Comparison of ENCODE assay signal across 26 mouse cellular contexts in the genomic region with DNA sequence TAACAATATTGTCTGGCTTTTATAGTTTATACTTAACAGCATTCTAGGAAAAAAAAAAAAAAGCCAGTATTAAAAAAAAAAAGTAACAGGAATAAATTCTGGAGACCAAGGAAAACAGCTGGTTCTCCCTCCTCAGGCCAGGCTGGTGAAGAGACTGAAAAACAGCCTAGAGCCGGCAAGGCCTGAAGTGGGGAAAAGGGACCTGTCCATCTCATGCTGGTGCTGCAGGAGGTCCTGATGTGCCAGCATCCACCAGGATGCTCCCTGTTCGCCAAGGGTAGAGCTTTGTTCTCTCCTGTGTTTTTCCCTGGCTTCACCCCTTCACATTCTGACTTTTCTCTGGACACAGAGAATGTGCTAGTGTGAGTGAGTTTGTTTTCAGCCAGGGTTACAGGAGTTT.
DNase-seq lines count a peak whose midpoint lies in the region; ATAC-seq lines count a peak whose summit lies in the region.
"Had no signal": no experiment of that assay in that cellular context is flagged by ENCODE, and none has a peak within 500 bp of the region (broad histone marks: within the 10 kb centered on the region; RNA-seq: fewer than 3 reads in every experiment).

No protein-coding gene starts in this region.

- no peak for ATAC-seq in heart, embryonic 12.5 days (ENCODE audit: insufficient number of reproducible peaks, low FRiP score)
- no peak for ATAC-seq in midbrain, embryonic 11.5 days (ENCODE audit: low FRiP score)
- no peak for ATAC-seq in midbrain, embryonic 15.5 days (replicated peaks)
- ATAC-seq: forebrain, embryonic 13.5 days; forebrain, postnatal 0 days; intestine, embryonic 15.5 days had no signal

- H3K4me2 ChIP-seq in heart, embryonic 12.5 days, result no peak overlapping the region
- H3K4me2 ChIP-seq in midbrain, embryonic 11.5 days, result no peak overlapping the region
- H3K4me2 ChIP-seq in midbrain, embryonic 15.5 days, result no peak overlapping the region
- H3K4me2 ChIP-seq: embryonic facial prominence, embryonic 12.5 days; forebrain, embryonic 13.5 days; hindbrain, embryonic 14.5 days; intestine, embryonic 15.5 days had no signal

- H3K27ac ChIP-seq in heart, embryonic 12.5 days (ENCODE audit: poor library complexity, severe bottlenecking), result no peak overlapping the region
- H3K27ac ChIP-seq in midbrain, embryonic 11.5 days (ENCODE audit: low read depth, low read length), result no peak overlapping the region
- no peak overlapping the region for H3K27ac ChIP-seq in midbrain, embryonic 15.5 days
- H3K27ac ChIP-seq in limb, embryonic 10.5 days, result peak overlapping the region; percentile 58; the same call in 1 of the 2 replicates
- H3K27ac ChIP-seq: embryonic facial prominence, embryonic 12.5 days; forebrain, embryonic 13.5 days; gastrocnemius, adult 2 months; heart, adult 2 months; heart, embryonic 10.5 days; hindbrain, embryonic 14.5 days had no signal

- peak; percentile 40 for DNase-seq in heart, adult 11 months
- peak; percentile 64 for DNase-seq in midbrain, embryonic 11.5 days (ENCODE audit: low spot score, missing footprints)
- DNase-seq in R1 (ENCODE audit: low read depth, low spot score) (peak; percentile 59), MN1 (ENCODE audit: low spot score) (no peak)
- no peak for DNase-seq in limb, embryonic 10.5 days (ENCODE audit: low spot score)
- DNase-seq: adrenal gland, postnatal 10 days; adrenal gland, postnatal 36 days; B cell, adult 2 months; cerebellum, adult 18-20 months; cerebellum, adult 9-10 months; cerebellum, postnatal 14 days; forebrain, postnatal 0 days; gastrocnemius, adult 2 months; gastrocnemius, postnatal 14 days; heart, adult 2 months; heart, postnatal 36 days; kidney, adult 18-20 months had no signal

- no peaks in the 10 kb centered on the region for H3K36me3 ChIP-seq in heart, embryonic 12.5 days
- H3K36me3 ChIP-seq in midbrain, embryonic 11.5 days (ENCODE audit: control insufficient read depth, insufficient read depth, low read length), result no peaks in the 10 kb centered on the region
- no peaks in the 10 kb centered on the region for H3K36me3 ChIP-seq in midbrain, embryonic 15.5 days (replicated peaks)
- H3K36me3 ChIP-seq in limb, embryonic 10.5 days, result no peaks in the 10 kb centered on the region
- H3K36me3 ChIP-seq: embryonic facial prominence, embryonic 12.5 days; heart, embryonic 10.5 days; intestine, embryonic 15.5 days had no signal

- no peaks in the 10 kb centered on the region for H3K9me3 ChIP-seq in heart, embryonic 12.5 days (replicated peaks)
- H3K9me3 ChIP-seq in midbrain, embryonic 11.5 days (ENCODE audit: control insufficient read depth, low read length), result no peaks in the 10 kb centered on the region
- no peaks in the 10 kb centered on the region for H3K9me3 ChIP-seq in midbrain, embryonic 15.5 days
- H3K9me3 ChIP-seq in limb, embryonic 10.5 days (replicated peaks), result no peaks in the 10 kb centered on the region
- H3K9me3 ChIP-seq: embryonic facial prominence, embryonic 12.5 days; forebrain, embryonic 13.5 days; heart, embryonic 10.5 days; intestine, embryonic 15.5 days had no signal

- no peak overlapping the region for H3K9ac ChIP-seq in heart, embryonic 12.5 days
- H3K9ac ChIP-seq in midbrain, embryonic 11.5 days (ENCODE audit: low read length), result no peak overlapping the region
- no peak overlapping the region for H3K9ac ChIP-seq in midbrain, embryonic 15.5 days
- H3K9ac ChIP-seq: embryonic facial prominence, embryonic 12.5 days; forebrain, embryonic 13.5 days; forebrain, postnatal 0 days; hindbrain, embryonic 14.5 days; intestine, embryonic 15.5 days had no signal

- WGBS in heart, embryonic 12.5 days, result 66% methylated on average over 2 of the region's 2 CpGs
- WGBS in midbrain, embryonic 11.5 days, result 82% methylated on average over 2 of the region's 2 CpGs
- 76% methylated on average over 2 of the region's 2 CpGs for WGBS in midbrain, embryonic 15.5 days
- WGBS in limb, embryonic 10.5 days, result 64% methylated on average over 2 of the region's 2 CpGs

- H3K4me1 ChIP-seq in heart, embryonic 12.5 days (replicated peaks), result peaks cover 29% of the 10 kb centered on the region
- H3K4me1 ChIP-seq in midbrain, embryonic 11.5 days (ENCODE audit: control insufficient read depth, insufficient read depth, low read length), result peaks cover 25% of the 10 kb centered on the region
- H3K4me1 ChIP-seq in midbrain, embryonic 15.5 days, result peaks cover 8% of the 10 kb centered on the region; the same call in 1 of the 2 replicates
- H3K4me1 ChIP-seq in limb, embryonic 10.5 days, result peaks cover 73% of the 10 kb centered on the region
- H3K4me1 ChIP-seq: intestine, embryonic 15.5 days had no signal

- H3K4me3 ChIP-seq in heart, embryonic 12.5 days, result no peak overlapping the region
- no peak overlapping the region for H3K4me3 ChIP-seq in midbrain, embryonic 11.5 days (ENCODE audit: low read depth, low read length)
- no peak overlapping the region for H3K4me3 ChIP-seq in midbrain, embryonic 15.5 days
- H3K4me3 ChIP-seq in limb, embryonic 10.5 days, result no peak overlapping the region
- H3K4me3 ChIP-seq: embryonic facial prominence, embryonic 12.5 days; erythroblast, embryonic 14.5 days; forebrain, embryonic 13.5 days; gastrocnemius, adult 2 months; heart, adult 2 months; heart, embryonic 10.5 days; intestine, embryonic 15.5 days had no signal

- H3K27me3 ChIP-seq in heart, embryonic 12.5 days (replicated peaks), result no peaks in the 10 kb centered on the region
- H3K27me3 ChIP-seq in midbrain, embryonic 11.5 days (ENCODE audit: control insufficient read depth, insufficient read depth, low read length), result no peaks in the 10 kb centered on the region
- no peaks in the 10 kb centered on the region for H3K27me3 ChIP-seq in midbrain, embryonic 15.5 days (replicated peaks)
- H3K27me3 ChIP-seq in limb, embryonic 10.5 days (ENCODE audit: low read depth, poor library complexity, severe bottlenecking), result no peaks in the 10 kb centered on the region
- H3K27me3 ChIP-seq: CH12.LX; embryonic facial prominence, embryonic 12.5 days; forebrain, embryonic 13.5 days; intestine, embryonic 15.5 days had no signal

Comparison
In these comparisons a context has a peak if more than half of its experiments do, and no peak if none do; other contexts are left out.
1. DNase-seq: peak in heart, adult 11 months (single experiment), midbrain, embryonic 11.5 days (single experiment) and R1 (single experiment); none in limb, embryonic 10.5 days (single experiment) and MN1 (single experiment).